Mouse (Mus musculus) mature B cell (primary cell): ENCODE measurements at regions not wholly inside any gene's neighbourhood (a gene's known extent, or its start where the extent isn't known, plus 50 kb on each side); places are given as distances from the start of the nearest gene placed in this dataset.

ENCODE experiments used
- in situ Hi-C: fragments of 300-500 bp; cut with MboI; formaldehyde crosslinking; loops from 2 replicates; pipeline ENCODE4 v1.14.3; 2019

GRCm38 (mm10) chr13:112070757-112071156 is 217.5 kb upstream of the Ankrd55 start:
- in situ Hi-C loops: no loop called here

GRCm38 (mm10) chr13:112071209-112071955 is 216.9 kb upstream of the Ankrd55 start:
- in situ Hi-C loops: no loop called here

GRCm38 (mm10) chr13:112071956-112072314 is 216.3 kb upstream of the Ankrd55 start:
- in situ Hi-C loops: no loop called here

GRCm38 (mm10) chr13:112073519-112074406 is 214.5 kb upstream of the Ankrd55 start:
- in situ Hi-C loops: no loop called here

DNA sequence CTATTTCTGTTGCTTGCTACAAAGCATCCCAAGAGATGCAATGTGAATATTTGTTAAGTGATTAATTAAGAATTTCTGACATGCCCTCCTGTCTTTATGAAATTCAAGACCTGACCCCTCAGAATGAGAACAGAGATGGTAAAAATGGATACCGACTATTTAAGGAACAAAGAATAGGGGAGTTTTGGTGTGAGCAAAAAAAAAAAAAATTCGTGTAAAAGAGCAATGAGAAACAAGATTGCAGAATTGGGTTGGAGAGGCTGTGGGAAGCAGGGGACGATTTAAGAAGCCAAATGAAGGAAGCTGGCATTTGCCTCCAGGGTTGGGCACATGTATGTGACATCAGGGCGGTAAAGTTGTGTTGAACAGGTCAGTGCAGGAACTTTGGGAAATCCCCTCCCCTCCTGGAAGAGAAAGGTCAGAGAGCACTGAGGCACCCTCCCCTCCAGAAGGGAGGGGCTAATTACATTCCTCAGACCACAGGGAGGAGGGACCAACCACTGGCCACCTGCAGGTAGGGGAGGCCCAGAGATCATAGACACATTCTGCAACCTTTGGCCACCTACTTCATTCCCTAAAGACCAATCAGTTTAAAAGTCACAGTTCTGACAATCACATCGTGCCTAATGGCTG is 212.3 kb upstream of the Ankrd55 start:
- in situ Hi-C loops: no loop called here

DNA sequence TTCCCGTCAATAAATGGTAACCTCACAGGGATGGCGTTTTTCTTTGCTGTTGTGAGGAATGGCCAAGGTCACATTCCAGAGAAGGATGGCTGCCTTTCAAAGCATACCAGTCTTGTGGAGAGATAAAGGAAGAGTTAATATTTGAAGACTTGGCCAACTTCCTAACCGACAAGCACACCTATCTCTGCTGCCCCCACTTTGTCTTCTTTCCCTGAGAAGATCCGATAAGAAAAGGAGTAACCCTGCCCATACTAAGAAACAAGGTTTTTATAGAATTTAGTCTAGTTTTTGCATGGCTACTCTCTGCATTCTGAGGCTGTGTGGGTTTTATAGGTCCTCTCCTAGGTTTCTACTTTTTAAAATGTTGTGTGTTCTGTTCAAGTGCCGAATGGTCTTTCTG is 210.2 kb upstream of the Ankrd55 start:
- in situ Hi-C loops: no loop called here

GRCm38 (mm10) chr13:112081935-112082334 is 206.3 kb upstream of the Ankrd55 start:
- in situ Hi-C loops: no loop called here

GRCm38 (mm10) chr13:112084484-112085278 is 203.6 kb upstream of the Ankrd55 start:
- in situ Hi-C loops: no loop called here

GRCm38 (mm10) chr13:112088312-112088771 is 199.9 kb upstream of the Ankrd55 start:
- in situ Hi-C loops: no loop called here

DNA sequence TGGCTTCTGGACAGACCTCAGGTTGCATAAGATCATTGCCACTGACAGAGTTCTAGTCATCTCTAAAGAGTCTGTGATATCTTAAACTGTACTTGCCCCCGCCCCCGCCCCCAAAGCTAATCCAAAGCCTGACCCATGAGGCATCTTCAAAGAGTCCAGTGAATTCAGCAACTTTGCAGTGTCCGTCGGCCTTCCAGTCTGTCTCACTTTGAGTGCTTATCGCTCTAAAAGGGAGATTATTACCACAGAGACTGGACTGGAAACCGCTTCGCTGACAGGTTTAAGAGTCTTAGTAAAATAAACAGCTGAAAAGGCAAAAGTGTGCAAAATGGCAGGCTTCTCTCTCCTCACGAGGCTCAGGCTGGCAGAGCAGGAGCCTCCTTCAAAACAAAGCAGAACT is 197.5 kb upstream of the Ankrd55 start:
- in situ Hi-C loops: no loop called here

- in situ Hi-C loops: no loop called here
Observed at GRCm38 (mm10) chr13:112095595-112096139, 192.6 kb upstream of the Ankrd55 start.

GRCm38 (mm10) chr13:112099953-112100591 is 188.2 kb upstream of the Ankrd55 start:
- in situ Hi-C loops: no loop called here

DNA sequence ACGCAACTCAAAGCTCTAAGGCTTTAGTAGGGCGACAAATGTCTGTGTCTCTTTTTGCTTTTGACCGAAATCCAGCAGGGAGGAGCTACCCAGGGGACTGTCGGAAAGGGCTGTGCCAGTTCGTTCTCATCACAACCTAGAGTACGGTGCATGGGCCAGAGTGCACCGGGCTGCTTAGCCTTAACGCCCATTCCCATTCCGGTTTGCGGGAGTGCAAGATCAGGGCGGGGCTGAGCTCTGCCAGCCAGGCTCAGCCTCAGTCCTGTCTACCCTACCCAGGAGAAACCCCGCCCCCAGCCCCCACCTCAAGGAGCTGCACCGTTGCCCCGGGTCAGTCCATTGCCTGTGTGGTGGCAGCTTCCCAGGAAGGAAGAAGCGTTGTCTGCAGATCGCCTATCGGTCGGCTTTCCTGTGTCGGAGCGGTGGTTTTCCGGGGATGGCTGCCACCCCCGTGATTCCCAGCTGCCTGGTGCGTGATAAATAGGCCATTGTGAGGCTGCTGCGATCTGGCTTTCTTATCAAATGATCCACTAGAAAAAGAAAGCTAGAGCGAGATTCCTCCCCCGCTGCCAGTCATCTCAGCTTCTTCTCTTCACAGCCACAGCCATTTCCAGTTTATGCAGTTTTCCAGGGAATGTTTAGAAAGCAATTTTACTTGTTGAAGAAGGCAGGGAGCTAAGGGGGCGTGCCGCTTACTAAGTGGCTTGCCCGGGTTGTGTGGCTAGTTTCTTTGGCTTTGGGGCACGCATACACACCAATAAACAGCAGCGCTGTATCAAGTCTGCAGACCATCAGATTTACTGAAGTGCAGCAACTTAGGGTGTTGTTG is 187.4 kb upstream of the Ankrd55 start:
- in situ Hi-C loops: no loop called here

DNA sequence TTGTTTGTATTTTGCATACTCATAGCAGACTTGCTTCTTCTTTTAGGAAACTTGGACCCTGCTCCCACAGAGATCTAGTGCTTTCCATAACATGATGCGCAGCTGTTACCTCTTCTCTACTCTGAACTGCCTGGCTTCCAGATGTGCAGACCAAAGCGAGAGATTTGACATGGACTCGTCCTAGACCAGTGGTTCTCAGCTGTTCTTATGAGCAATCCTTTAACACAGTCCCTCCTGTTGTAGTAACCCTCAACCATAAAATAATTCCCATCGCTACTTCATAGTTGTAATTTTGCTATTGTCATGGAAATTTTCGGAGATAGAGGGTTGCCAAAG is 186.9 kb upstream of the Ankrd55 start:
- in situ Hi-C loops: no loop called here

DNA sequence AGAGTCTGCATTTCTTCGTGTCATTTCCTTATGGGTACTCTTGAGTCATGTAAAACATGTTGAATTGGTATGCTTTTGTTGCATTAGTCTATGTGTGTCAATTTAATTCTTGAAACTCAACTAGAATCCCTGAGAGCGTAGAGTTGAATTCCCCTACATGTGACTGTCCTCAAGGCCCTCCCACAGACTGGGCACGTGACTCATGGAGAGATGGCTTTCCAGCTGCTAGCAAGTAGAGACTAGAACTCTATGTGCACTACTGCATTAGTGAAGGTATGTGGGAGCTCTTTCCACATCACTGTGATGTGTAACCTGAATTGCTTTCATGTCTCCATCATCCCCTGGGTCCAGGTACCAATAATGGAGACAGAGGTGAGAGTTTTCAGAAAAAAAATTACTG is 182.3 kb upstream of the Ankrd55 start:
- in situ Hi-C loops: no loop called here

GRCm38 (mm10) chr13:112114741-112115201 is 173.5 kb upstream of the Ankrd55 start:
- in situ Hi-C loops: no loop called here

DNA sequence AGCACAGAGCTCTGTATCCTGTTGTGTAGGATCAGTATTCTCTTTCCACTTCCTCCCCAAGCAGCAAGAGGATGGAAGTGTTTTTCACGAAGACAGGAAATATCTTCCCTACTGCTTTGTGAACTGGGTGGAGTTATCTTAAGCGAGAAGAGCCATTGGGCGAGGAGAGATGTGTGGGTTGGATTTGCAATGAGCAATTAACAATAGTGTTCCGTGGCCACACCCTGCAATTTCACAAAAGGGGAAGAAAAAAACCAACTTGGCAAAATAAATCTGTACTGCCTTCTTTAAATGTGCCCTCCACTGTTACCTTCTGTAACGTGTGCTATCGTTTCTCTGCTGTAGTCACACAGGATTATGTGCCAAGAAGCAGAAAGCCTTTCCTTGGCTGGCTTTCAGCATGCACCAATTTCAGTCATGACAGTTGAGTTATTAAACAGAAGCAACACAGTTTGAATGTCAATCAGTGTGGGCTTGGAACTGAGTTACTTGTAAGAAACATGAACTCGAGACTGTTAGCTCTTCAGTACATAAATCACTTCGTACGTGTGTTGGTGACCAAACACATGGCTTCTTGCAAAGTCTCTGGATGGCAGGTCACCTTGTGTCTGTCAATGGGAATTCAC is 172.0 kb upstream of the Ankrd55 start:
- in situ Hi-C loops: no loop called here

DNA sequence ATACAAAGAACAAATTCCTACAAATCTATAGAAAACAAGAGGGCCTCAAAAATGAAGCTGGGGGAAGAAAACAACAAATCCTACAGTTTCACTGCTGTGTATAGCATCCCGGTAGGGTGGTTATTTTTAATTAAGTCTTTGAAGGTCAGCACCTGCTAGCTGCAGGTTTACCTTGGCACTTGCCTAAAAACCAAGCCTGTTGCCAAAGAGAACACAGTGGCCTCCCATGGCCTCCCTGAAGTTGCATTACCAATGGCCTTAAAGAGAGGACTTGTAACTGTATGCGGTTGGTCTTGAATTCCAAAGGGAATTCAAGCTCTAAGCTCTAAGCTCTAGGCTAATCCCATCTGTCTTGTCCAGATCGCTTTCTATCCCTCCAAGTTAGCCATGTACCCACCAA is 169.7 kb upstream of the Ankrd55 start:
- in situ Hi-C loops: no loop called here

- in situ Hi-C loops: no loop called here
Observed at GRCm38 (mm10) chr13:112119611-112120041, 168.6 kb upstream of the Ankrd55 start.

- in situ Hi-C loops: no loop called here
Observed at GRCm38 (mm10) chr13:112120346-112120745, 167.9 kb upstream of the Ankrd55 start.
